Mouse (Mus musculus) thymus, adult 2 months (tissue): ENCODE measurements around the gene Ifngr2.

Source experiments
- CTCF ChIP-seq: fragments of 200-500 bp; IDR thresholded peaks from 2 replicates; pipeline ENCODE4 v1.5.1; 2012; ENCODE audit warnings: mild to moderate bottlenecking, control low read depth, low read length, moderate library complexity, borderline replicate concordance; ENCODE audit not compliant: control insufficient read depth, poor library complexity, insufficient read depth; ENCODE audit errors: extremely low read depth
- POLR2A ChIP-seq: fragments of 200-500 bp; IDR thresholded peaks from 2 replicates; pipeline ENCODE4 v1.6.1; 2012; ENCODE audit warnings: mild to moderate bottlenecking, low read length, control low read depth, moderate library complexity; ENCODE audit not compliant: control insufficient read depth, poor library complexity, insufficient read depth; ENCODE audit errors: extremely low read depth

- TF ChIP-seq CTCF = no peak
- TF ChIP-seq POLR2A = no peak
These were observed 40.5 kb upstream of the Ifngr2 start for GRCm38 (mm10) chr16:91506396-91506795.
